Mouse (Mus musculus) ES-Bruce4 (cell line): ENCODE measurements around the gene Nf1.

Experiments used
- CTCF ChIP-seq: IDR thresholded peaks from one replicate; pipeline ENCODE4 v1.8.1; 2011; ENCODE audit warnings: low read depth, low read length
- EP300 ChIP-seq: IDR thresholded peaks from 2 replicates; pipeline ENCODE4 v1.6.1; 2011; ENCODE audit warnings: low read depth, low read length; ENCODE audit not compliant: insufficient read depth
- POLR2A ChIP-seq: IDR thresholded peaks from one replicate; pipeline ENCODE4 v1.8.1; 2011; ENCODE audit warnings: low read length; ENCODE audit not compliant: insufficient read depth

- TF ChIP-seq CTCF (no peak), EP300 (no peak), POLR2A (no peak)
These were observed 179.8 kb downstream of the Nf1 start for GRCm38 (mm10) chr11:79519299-79519698.
